Mouse (Mus musculus): ENCODE measurements around the gene Retreg1. TPM values are rescaled to one million over a fixed set of nuclear protein-coding genes. Genes with fewer than 3 reads are reported as not detected.
"Not testable (repeated sequence)": the region's sequence is repeated elsewhere in the genome, so short reads cannot be mapped to it uniquely, and the experiment has no call there.

Gene Retreg1
- total RNA-seq, 1 experiment from 2014 or later = 183 TPM

GRCm38 (mm10) chr15:25957651-25958050 lies 114.7 kb downstream of the Retreg1 start:
- no peak for ATAC-seq (ENCODE audit: extremely low read depth, insufficient number of reproducible peaks, low FRiP score, poor library complexity, severe bottlenecking)

DNA sequence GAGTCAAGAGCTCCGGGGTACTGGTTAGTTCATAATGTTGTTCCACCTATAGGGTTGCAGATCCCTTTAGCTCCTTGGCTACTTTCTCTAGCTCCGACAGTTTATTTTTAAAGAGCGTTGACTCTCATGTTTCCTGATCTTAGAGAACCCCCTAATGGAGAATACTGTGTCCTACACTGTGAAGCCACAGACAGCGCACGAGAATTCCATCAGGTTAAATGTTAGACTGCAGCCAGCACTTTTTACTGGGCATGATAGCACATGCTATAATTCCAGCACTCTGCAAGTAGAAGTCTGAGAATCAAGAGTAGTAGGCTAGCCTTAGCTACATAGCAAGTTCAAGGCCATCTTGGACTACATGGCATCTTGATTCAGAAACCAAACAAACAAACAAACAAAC lies 116.4 kb downstream of the Retreg1 start:
- peak; percentile 45; the same call in 1 of the 2 replicates for ATAC-seq (ENCODE audit: extremely low read depth, insufficient number of reproducible peaks, low FRiP score, poor library complexity, severe bottlenecking)

GRCm38 (mm10) chr15:25960231-25960630 lies 117.3 kb downstream of the Retreg1 start:
- ATAC-seq (ENCODE audit: extremely low read depth, insufficient number of reproducible peaks, low FRiP score, poor library complexity, severe bottlenecking) = no peak

DNA sequence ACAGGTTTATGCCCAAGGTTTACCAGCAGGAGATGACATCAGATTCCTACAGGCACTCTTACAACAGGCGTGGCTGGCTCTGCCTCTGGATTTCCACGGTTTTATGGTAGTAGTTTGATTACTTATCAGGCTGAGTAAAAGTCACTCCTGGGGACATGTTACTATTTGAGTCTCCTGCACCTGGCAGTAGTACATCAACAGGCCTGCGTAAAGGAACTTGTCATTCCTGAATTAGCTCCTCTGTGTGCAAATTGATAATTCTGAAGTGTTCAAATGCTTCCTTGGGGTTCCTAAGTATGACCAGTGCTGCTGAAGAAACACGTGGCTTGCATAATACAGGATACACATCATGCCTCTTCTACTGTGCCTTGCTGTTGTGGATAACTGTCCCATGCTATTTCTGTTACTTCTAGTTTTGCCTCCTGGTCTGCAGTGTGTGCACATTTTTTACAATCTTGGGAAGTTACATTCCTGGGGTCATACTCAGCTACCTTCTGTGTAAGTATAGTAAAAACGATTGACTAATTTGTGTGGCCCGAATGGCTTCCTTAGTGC lies 123.3 kb downstream of the Retreg1 start:
- no peak for ATAC-seq (ENCODE audit: extremely low read depth, insufficient number of reproducible peaks, low FRiP score, poor library complexity, severe bottlenecking)

DNA sequence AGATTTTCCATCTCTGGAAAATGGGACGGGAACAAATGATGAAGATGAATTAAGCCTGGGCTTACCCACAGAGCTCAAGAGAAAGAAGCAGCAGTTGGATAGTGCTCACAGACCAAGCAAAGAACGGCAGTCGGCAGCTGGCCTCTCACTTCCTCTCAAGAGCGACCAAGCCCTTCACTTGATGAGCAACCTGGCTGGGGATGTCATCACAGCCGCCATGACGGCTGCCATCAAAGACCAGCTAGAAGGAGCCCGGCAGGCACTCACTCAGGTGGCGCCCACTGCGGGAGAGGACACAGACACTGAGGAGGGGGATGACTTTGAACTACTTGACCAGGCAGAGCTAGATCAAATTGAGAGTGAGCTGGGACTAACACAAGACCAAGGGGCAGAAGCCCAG lies 128.6 kb downstream of the Retreg1 start:
- no peak for ATAC-seq (ENCODE audit: extremely low read depth, insufficient number of reproducible peaks, low FRiP score, poor library complexity, severe bottlenecking)

DNA sequence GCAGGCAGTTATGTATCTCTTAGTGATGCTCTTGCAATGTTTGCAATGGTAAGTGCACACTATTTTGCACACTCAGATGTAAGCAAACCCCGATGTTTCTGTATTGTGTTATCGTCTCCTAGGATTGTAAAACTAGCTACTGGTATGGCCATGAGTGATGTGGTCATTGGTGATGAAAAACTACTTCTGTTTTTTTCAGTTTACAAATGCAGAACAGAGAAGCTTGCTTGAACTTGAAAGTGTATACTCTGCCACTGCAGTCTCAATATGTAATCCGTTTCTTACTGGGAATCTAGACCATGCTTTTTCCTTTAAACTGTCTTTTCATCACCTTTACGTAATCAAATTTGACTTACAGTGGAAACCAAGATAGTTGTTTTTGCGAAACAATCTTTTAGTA lies 129.8 kb downstream of the Retreg1 start:
- ATAC-seq (ENCODE audit: extremely low read depth, insufficient number of reproducible peaks, low FRiP score, poor library complexity, severe bottlenecking) = 0 out of 2 replicates have a peak, but pooled peaks have one; percentile 26

DNA sequence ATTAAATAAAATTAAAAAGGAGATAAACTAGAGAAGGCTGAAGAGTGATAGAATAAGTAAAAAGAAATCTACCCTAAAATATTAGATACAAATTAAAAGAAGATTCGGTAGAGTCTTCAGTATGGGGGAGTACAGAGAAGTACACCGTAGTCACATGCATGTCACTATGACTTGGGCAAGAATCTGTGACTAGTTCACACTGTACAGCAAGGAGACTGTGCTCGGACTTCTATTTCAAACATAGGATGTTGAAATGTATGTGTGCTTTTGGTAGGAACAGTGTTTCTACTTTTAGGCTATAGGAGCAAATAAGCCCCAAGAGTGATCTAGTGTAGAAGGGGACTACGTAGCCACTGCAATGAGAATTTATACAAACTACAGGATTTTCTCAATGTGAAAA lies 131.4 kb downstream of the Retreg1 start:
- no peak for ATAC-seq (ENCODE audit: extremely low read depth, insufficient number of reproducible peaks, low FRiP score, poor library complexity, severe bottlenecking)

GRCm38 (mm10) chr15:25975810-25976209 lies 132.8 kb downstream of the Retreg1 start:
- no peak for ATAC-seq (ENCODE audit: extremely low read depth, insufficient number of reproducible peaks, low FRiP score, poor library complexity, severe bottlenecking)

GRCm38 (mm10) chr15:25983614-25984013 lies 140.6 kb downstream of the Retreg1 start:
- not testable (repeated sequence) for ATAC-seq (ENCODE audit: extremely low read depth, insufficient number of reproducible peaks, low FRiP score, poor library complexity, severe bottlenecking)

DNA sequence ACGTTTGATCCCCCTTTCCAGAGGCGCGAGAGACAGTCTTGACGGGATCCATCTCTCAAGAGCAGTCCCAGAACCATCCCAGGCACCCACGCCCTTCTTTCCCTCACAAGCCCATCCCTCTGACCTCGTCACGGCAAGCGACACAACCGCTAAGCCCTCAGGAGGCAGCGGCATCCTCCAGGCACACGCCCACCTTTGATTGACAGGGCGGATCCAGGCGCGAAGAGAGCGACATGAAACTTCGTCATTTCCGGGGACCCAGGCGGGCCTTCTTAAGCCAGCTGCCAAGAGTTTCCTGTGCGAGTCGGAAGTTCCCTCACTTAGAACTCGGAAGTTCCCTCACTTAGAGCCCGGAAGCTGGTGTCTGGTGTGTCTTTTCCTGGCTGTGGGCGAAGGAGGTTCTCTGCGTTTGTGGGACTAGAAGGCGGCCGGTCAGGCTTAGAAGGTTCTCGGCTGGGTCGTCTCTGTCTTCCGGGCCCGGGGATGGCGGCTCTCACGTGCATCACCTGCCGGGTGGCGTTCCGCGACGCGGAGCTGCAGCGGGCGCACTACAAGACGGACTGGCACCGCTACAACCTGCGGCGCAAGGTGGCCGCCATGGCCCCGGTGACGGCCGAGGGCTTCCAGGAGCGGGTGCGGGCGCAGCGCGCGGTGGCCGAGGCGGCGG lies 141.2 kb downstream of the Retreg1 start, which contains the start of gene Zfp622:
TSS of gene Zfp622 (plus strand) at position 300 of the 667 bp plus-strand sequence.
- peak; percentile 98 for ATAC-seq (ENCODE audit: extremely low read depth, insufficient number of reproducible peaks, low FRiP score, poor library complexity, severe bottlenecking)

- ATAC-seq (ENCODE audit: extremely low read depth, insufficient number of reproducible peaks, low FRiP score, poor library complexity, severe bottlenecking) = no peak
Measured at GRCm38 (mm10) chr15:25984734-25985492, 141.9 kb downstream of the Retreg1 start.

GRCm38 (mm10) chr15:25992992-25993727 lies 150.2 kb downstream of the Retreg1 start:
- ATAC-seq (ENCODE audit: extremely low read depth, insufficient number of reproducible peaks, low FRiP score, poor library complexity, severe bottlenecking) = peak; percentile 66; the same call in 1 of the 2 replicates

DNA sequence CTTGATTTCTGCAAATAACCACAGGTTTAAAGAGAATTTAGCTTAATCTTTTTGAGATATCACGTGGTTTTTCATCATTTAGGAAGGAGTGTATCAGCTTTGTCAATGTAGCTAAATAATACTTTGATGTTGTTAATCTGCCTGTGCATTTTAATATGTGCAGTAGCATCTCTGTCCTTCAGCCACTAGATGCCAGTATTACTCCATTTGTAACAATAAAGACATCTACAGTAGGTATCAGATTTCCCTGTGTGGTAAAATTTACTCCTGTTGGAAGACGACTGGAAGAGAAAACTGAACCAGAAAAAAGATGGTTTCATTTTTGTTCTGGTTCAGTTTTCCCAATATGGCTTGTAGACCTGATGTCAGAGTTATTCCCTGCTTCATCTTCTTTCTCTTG lies 152.5 kb downstream of the Retreg1 start:
- 0 out of 2 replicates have a peak, but pooled peaks have one; percentile 28 for ATAC-seq (ENCODE audit: extremely low read depth, insufficient number of reproducible peaks, low FRiP score, poor library complexity, severe bottlenecking)

- ATAC-seq (ENCODE audit: extremely low read depth, insufficient number of reproducible peaks, low FRiP score, poor library complexity, severe bottlenecking) = not testable (repeated sequence)
Measured at GRCm38 (mm10) chr15:25999545-25999944, 156.6 kb downstream of the Retreg1 start.

DNA sequence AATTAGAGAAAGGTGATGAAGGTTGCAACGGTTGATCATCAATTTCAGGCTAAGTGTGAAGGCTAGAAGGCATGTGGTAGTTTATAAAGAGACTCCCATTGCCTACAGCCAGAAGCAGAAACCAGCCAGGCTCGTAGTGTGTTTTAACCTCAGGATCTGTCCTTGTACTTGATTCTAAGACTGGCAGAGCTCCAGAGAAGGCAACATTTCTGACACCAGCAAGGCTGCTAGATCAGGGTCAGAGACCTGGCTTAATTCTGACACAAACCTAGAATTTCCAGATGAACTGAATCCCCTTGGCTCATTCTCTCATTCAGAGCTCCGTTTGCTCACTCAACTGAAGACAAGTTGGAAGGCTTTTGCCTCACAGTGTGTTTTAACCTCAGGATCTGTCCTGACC lies 165.6 kb downstream of the Retreg1 start:
- ATAC-seq (ENCODE audit: extremely low read depth, insufficient number of reproducible peaks, low FRiP score, poor library complexity, severe bottlenecking) = no peak

- no peak for ATAC-seq (ENCODE audit: extremely low read depth, insufficient number of reproducible peaks, low FRiP score, poor library complexity, severe bottlenecking)
Measured at GRCm38 (mm10) chr15:26012891-26013290, 169.9 kb downstream of the Retreg1 start.

DNA sequence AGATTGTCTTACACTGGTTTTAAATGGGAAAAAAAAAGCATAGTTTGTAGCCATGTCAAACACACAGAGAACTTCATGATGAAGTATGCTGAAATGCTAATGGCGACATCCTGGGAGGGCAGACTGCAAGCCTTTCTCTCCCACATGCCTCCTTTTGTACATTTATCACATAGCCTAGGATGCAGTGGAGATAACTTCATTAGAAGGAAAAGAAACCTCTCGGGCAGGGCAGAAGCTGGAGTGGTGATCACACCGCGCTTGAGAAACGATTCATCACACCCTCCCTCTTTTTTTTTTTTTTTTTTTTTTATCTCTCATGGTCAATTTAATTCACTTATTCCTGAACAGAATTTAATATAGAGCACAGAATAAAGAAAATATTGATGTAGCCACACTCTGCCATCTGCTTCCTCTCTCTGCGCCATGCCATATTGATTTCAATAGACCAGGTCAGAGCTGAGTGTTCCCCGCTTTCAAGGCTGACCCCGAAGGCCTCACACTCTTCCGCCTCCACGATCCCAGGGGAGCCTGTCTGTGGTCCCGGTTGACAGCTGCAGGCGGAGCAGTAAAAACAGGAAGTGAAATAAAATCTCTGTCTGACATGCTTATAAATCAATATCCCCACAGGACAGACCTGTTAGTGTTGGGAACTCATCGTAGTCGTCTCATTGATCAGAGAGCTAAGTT lies 173.1 kb downstream of the Retreg1 start:
- peak; percentile 88 for ATAC-seq (ENCODE audit: extremely low read depth, insufficient number of reproducible peaks, low FRiP score, poor library complexity, severe bottlenecking)

DNA sequence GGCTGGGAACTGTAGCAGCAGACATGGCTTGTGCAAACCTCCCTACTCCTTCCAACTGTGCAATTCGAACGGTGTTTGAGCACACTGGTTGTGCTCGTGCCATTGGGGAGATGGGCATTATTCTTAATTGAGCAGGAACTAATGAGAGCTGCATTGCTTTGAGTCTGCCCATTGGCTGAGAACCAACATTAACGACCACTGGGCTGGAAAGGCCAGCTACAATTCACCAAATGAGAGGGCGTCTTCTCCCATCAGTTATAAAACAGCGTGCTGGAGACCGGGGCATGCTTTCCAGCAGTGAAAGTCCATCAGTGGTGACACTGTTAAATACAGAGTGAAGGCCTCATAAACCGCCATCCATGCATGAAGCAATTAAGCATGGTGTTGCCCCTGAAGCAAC lies 178.7 kb downstream of the Retreg1 start:
- no peak for ATAC-seq (ENCODE audit: extremely low read depth, insufficient number of reproducible peaks, low FRiP score, poor library complexity, severe bottlenecking)

DNA sequence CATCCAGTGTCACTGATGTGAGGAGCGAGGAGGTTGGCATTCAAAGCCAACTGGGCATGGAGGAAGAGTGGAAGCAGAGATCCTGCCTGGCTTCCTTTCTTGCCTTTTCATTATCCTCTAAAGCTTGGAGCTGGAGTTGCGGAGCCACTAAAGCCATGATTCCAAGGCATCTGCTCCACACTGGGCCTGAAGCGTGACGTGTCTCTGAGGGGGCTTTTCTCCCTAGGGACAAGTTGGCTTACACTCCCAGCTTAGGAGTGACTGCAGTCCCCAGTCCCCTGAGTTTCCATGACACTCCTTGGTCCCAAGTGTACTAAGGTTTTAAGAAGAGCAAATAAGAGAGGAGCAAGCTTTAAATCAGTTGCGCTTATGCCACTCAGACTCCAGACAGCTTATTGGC lies 179.7 kb downstream of the Retreg1 start:
- ATAC-seq (ENCODE audit: extremely low read depth, insufficient number of reproducible peaks, low FRiP score, poor library complexity, severe bottlenecking) = no peak
